Mouse (Mus musculus) adrenal gland, postnatal 25 days (tissue): Measurements from ENCODE around the gene Krt19. TPM values are rescaled to one million over a fixed set of nuclear protein-coding genes. Genes with fewer than 3 reads are reported as not detected.

Experiments
- DNase-seq: peaks from one replicate; pipeline ENCODE4 v3.0.0; 2021; ENCODE audit warnings: mixed read lengths
- total RNA-seq: library from RNA; stranded (reverse); gene quantifications from 2 replicates; pipeline ENCODE4 v1.2.3, GENCODE M21; 2021

Krt19 gene
- total RNA-seq, 1 experiment from 2014 or later = 0.82 TPM

DNA sequence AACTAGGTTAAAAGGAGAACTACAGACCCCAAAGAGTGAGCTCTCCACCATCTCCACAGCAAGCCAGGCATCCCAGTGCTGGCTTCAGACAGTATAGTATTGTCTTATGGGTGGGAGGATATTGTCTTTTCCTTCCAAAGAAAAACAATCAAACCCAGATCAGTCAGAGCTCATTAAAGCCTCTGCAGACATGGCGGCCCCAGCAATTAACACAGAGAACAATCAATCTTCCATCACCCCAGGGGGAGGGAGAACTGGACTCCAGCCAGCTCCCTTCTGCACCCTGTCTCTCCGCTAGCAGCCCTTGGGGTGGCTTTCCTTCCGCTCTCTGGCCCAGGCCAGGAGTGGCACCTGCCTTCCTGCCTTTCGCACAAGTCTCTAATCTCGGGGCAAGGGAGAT is 10.8 kb downstream of the Krt19 start:
- no peak for DNase-seq

DNA sequence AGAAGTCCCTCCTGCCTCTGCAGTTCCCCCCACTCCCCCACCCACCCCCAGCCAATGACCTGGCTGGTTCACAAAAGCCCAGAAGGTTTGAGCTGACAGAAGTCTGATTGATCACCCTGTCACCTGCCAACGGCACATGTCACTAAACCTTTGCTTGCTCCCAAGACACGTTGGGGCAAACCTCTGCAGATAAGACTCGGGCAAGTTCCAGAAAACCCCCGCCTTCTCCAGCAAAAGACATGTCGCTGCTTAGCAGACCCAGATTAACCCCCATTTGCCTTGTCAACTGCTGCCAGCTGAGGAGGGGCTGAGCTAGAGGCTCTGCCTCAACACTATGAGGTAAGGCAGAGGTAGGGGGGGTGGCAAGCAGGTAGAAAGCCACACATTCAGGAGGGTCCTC is 11.9 kb downstream of the Krt19 start:
- DNase-seq = no peak

DNA sequence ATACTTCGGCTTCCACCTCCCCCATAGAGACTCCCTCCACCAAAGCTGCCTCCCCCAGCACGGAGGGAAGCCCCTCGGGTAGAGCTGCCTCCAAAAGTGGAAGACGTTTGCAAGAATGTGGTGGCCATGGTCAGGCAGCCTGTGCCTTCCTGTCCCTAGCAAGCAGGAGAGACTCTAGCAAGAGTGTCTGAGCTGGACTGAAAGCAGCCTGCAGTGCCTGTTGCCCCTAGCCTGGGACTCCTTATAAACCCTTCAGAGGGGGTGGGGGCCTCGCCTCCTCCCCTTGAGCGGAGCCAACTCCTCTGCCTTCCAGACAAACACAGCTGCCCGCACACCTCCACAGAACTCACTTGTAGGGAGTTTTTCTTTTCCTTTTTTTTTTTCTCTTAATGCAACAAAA is 12.7 kb downstream of the Krt19 start, which contains the start of gene Krt15:
Krt15 (minus strand) TSS at position 198 of the 400 bp plus-strand sequence.
- no peak for DNase-seq

DNA sequence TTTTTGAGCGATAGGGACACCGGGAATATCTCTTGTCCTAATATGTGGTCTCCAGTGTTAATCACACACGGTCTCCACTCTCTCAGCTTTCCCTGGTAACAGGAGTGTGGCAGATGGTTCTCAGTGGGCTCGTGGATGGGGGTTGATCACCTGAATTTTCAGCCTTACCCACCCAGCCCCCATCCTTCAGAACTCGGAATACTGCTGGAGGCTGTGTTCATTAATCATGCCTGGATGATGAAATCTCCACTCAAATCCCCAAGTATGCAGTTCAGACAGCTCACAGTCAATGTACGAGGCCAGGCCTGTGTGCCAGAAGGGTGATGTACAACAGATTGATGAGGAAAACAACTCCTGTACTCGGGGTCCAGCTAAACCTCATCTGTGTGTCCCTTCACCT is 23.6 kb downstream of the Krt19 start:
- DNase-seq = no peak

DNA sequence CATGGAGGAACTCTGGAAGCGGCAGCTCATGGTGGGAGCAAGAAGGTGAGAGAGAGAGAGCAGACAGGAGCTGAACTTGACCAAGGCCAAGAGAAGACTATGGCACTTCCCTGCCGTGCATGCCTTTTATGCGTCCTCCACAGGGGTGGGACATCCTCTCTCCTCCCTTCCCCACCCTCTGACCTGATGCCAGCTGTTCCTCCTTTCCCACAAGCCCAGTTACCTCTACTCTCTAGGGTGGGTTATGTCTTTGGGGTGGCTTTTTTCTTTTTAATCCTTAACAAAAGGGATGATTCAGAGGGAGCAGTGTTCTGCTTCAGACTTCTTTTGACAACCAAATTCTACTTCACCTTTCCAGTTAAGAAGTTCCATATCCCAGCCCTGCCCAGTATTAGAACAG is 27.0 kb downstream of the Krt19 start, which contains the start of gene Krt13:
Krt13 (minus strand) TSS at position 101 of the 400 bp plus-strand sequence.
- no peak for DNase-seq

DNA sequence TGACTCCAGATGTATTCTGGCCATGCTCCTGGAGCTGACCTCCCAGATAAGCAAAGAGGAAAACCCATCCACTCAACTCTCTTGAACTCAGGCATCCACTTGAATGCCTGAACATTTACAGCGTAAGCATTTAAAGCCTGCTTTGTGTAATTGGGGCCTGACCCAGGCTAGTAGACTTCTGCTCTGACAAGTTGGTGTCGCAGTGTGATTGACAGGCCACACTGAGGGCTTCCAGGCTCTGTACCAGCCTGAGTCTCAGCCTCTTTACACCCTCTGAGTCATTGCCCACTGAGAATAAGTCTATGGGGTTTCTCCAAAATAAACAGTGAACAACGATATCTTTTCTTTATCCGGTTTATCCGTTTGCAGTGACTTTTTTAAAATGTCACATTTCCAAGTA is 28.1 kb downstream of the Krt19 start:
- DNase-seq = no peak

DNA sequence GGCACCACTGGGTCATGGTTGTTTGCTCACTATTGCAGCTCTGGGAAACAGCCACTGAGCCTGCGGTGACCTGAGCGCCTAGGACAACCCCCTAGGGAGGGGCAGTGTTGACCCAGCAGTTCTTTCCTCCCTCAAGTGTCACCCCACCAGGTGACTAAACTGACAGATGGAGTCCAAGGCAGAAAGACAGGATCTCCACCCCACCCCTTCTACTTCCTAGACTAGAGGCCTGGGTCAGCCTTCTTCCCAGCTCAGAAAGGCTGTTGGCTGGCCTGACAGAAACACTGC is 34.8 kb downstream of the Krt19 start:
- peak; percentile 43 for DNase-seq

DNA sequence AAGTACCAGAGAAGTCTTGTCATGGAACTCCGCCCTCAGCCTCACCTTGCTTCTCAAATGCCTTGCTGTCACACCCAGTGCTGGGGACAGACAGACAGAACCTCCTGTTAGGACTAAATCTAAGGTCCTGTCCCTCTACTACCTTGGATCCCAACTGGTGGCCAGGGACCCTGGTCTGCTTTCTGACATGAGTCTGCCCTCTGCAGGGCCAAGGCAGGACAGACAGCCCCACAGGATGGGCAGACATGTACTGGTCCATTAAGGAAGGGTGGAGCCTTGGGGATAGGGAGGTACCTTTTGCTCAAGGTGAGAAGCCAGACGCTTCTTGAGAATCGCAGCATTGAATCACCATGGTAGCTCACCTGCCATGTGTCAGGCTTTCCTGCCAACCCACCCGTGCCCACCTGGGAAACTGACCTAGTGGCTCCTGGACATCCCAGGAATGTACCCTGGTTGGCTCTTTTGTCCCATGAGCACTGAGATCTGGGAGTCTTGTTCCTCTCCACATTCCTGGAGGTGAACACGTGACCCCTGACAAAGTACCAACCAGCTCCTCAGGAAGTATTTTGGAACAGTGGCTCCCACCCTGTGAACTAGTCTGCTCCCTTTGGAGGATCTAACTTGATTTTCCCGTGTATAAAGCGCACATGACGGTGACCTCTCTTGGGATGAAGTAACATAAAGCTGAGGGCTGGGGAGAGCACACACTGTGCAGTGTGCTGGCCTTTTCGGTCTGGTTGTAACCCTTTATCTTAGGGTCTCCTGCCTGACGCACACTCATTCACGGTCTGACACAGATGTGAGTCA is 35.3 kb downstream of the Krt19 start:
- DNase-seq = no peak

DNA sequence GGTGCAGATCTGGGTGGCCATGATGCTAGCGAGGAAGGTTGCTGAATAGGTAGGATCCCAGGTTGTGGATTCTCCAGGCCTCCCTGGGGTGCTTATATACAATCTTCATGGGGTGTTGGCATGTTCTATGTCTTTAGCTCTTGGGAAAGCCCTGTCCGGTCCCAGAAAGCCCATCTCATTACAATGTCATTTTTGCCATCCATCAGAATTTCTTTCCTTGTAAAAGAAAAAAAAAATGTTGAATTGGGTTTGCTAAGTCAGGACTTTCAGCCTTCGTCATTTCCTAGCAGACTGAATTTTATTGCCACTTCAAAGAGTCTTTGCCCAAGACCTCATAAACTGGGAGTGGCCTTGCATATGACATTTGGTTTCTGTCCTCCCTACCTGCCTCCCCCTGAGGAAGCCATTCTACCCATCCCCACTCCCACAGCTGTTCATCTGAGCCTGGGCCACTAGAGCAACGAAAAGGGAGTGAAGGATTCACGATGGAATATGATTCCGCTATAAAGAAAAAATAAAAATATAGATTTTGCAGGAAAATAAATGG is 42.8 kb downstream of the Krt19 start, which contains the start of gene Krt36:
Krt36 (minus strand) TSS at position 51 of the 547 bp plus-strand sequence.
- DNase-seq = no peak

DNA sequence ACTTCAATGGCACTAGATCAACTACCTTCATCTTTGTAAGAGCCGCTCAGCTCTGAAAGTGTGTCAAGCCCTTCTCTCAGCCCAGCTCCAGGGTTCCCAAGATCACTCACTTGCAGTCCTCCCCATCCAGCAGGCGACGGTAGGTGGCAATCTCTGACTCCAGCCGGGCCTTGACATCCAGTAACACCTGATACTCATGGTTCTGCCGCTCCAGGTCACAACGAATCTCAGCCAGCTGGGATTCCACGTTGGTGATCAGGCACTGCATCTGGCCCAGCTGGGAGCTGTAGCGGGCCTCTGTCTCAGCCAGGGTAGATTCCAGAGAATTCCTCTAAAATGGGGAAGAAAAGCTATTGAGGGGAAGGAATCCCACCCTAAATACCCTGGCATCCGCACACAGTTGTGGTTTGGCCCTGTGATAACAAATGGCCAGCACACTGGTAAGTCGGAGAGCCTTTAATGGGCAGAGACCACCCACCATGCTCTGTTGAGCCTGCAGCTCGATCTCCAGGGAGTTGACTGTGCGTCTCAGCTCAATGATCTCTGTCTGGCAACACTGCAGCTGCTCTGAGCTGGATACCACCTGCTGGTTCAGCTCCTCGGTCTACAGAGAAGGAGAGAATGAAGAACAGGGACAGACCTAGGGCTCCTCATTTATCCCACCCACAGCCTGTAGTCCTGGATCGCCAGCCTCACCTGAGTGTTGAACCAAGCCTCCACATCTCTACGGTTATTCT is 45.6 kb downstream of the Krt19 start:
- no peak for DNase-seq

DNA sequence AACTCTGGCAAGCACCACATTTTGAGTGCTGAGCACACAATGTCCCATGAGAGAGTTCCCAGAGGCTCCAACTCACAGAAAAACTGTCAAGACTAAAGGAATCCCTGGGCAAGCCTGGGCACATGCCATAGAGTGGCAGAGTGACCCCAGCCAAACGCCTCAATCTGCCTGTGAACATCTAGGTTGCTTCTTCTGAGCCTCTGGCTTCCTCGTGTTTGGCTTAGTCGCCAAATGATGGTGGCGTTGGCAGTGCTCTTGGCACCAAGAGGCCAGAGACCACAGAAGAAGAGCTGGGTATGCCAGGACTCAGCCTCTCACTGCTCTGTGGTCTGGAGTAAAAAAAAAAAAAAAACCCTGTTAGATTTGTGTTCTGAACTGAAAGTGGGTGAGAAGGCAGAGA is 48.1 kb downstream of the Krt19 start:
- no peak for DNase-seq

DNA sequence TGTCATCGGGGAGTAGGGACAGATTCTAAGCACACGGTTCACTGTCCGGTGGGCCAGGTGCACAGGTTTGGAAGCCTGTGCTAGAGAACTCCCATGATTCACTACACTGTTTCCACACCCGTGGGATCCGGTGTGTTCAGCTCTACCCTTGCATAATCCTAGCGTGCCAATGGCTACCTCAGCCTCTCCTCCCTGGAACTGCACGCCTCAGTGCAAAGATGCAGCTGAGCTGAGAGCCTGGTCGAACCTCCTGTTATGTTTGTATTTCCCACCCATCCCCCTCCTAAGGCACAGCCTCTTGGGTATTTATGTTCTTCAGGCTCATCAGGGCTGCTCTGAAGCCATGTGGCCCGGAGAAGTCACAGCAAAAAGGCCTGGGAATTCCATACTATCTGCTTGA is 50.6 kb downstream of the Krt19 start:
- no peak for DNase-seq

DNA sequence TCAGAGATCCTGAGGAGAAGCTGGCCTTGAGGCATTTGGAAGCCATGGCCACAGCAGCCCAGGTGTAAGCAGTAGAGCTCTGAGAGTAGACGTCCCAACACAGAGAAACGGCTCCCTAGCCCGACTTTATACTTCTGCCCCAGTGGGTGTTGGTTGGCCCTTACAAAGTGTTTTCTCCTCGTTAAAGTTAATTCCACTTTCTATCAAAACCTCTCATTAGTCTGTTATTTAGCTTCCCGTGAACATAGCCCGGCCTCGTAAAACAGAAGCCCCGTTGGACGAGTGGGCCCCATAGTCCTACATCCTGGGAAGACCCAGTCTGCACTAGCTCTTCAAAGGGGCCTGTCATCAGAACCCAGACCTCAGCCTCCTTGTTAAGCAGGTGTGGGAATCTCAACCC is 52.3 kb downstream of the Krt19 start, which contains the start of gene Krt35:
Krt35 (minus strand) TSS at position 101 of the 400 bp plus-strand sequence.
- no peak for DNase-seq

Other genes with a start within 250 kb of the Krt19 start
- gene Krtap31-1, start 240.7 kb downstream of the Krt19 start, total RNA-seq = not detected in 2 replicates
- gene Gm11565, start 233.9 kb downstream of the Krt19 start, total RNA-seq = not detected in 2 replicates
- gene Krtap31-2, start 212.4 kb downstream of the Krt19 start, total RNA-seq = not detected in 2 replicates
- gene Krtap9-5, start 200.2 kb downstream of the Krt19 start, total RNA-seq = not detected in 2 replicates
- gene Krtap29-1, start 169.6 kb downstream of the Krt19 start, total RNA-seq = not detected in 2 replicates
- gene Krtap16-1, start 162.1 kb downstream of the Krt19 start, total RNA-seq = not detected in 2 replicates
- gene Krtap17-1, start 154.7 kb downstream of the Krt19 start, total RNA-seq = not detected in 2 replicates
- gene Krt33a, start 132.5 kb downstream of the Krt19 start, total RNA-seq = not detected in 2 replicates
- gene Krt33b, start 118.8 kb downstream of the Krt19 start, total RNA-seq = not detected in 2 replicates
- gene Krt34, start 107.1 kb downstream of the Krt19 start, total RNA-seq = not detected in 2 replicates
- gene Krt31, start 98.1 kb downstream of the Krt19 start, total RNA-seq = not detected in 2 replicates
- not detected in 2 replicates for gene Krt32, start 60.4 kb downstream of the Krt19 start, total RNA-seq
- gene Krt35, start 52.4 kb downstream of the Krt19 start, total RNA-seq = not detected in 2 replicates
- gene Krt36, start 43.0 kb downstream of the Krt19 start, total RNA-seq = 0.18 TPM in 1 of 2 replicates, not detected in the other
- not detected in 2 replicates for gene Krt13, start 27.1 kb downstream of the Krt19 start, total RNA-seq
- not detected in 2 replicates for gene Krt15, start 12.7 kb downstream of the Krt19 start, total RNA-seq
- not detected in 2 replicates for gene Krt9, start 44.6 kb upstream of the Krt19 start, total RNA-seq
- gene Krt14, start 58.9 kb upstream of the Krt19 start, total RNA-seq = not detected in 2 replicates
- not detected in 2 replicates for gene Krt16, start 100.2 kb upstream of the Krt19 start, total RNA-seq
- not detected in 2 replicates for gene Krt17, start 112.4 kb upstream of the Krt19 start, total RNA-seq
- not detected in 2 replicates for gene Krt42, start 121.2 kb upstream of the Krt19 start, total RNA-seq
- 904 and 1,056 TPM in 2 replicates for gene Eif1, start 171.2 kb upstream of the Krt19 start, total RNA-seq
- not detected in 2 replicates for gene Gast, start 185.7 kb upstream of the Krt19 start, total RNA-seq
- 46.0 and 68.7 TPM in 2 replicates for gene Hap1, start 207.5 kb upstream of the Krt19 start, total RNA-seq
- gene Jup, start 249.1 kb upstream of the Krt19 start, total RNA-seq = 59.5 and 81.5 TPM in 2 replicates